Mouse (Mus musculus) limb, embryonic 11.5 days (tissue): Measurements from ENCODE around the gene Katna1. TPM values are rescaled to one million over a fixed set of nuclear protein-coding genes. Genes with fewer than 3 reads are reported as not detected.

Experiments
- ATAC-seq: fragments of 200-750 bp; cut with Nextera tagmentation; 2 replicates; pipeline ENCODE4 v1.8.0; 2017; ENCODE audit warnings: low read depth; ENCODE audit not compliant: insufficient number of reproducible peaks, low FRiP score, low TSS enrichment
- DNase-seq: peaks from one replicate; pipeline ENCODE4 v3.0.0-alpha.2; 2015; ENCODE audit warnings: low spot score
- H3K27ac ChIP-seq: fragments of 300-500 bp; sonication (generic); replicated peaks from 2 replicates; pipeline ENCODE4 v1.5.1; 2014; ENCODE audit warnings: low read depth, mild to moderate bottlenecking, low read length
- H3K27me3 ChIP-seq: fragments of 300-500 bp; sonication (generic); 2 replicates; pipeline ENCODE4 v1.6.1; 2014; ENCODE audit warnings: mild to moderate bottlenecking, low read length, mixed read lengths; ENCODE audit not compliant: control insufficient read depth, insufficient read depth
- H3K36me3 ChIP-seq: fragments of 300-500 bp; sonication (generic); 2 replicates; pipeline ENCODE4 v1.6.1; 2014; ENCODE audit warnings: mild to moderate bottlenecking, low read length, moderate library complexity, mixed read lengths; ENCODE audit not compliant: control insufficient read depth, insufficient read depth
- H3K4me1 ChIP-seq: fragments of 300-500 bp; sonication (generic); 2 replicates; pipeline ENCODE4 v1.6.1; 2014; ENCODE audit warnings: low read length, mixed read lengths; ENCODE audit not compliant: control insufficient read depth, insufficient read depth
- H3K4me2 ChIP-seq: fragments of 300-500 bp; sonication (generic); 2 replicates; pipeline ENCODE4 v1.6.1; 2014; ENCODE audit warnings: low read depth, mild to moderate bottlenecking, moderate library complexity; ENCODE audit not compliant: severe bottlenecking
- H3K4me3 ChIP-seq: fragments of 300-500 bp; sonication (generic); 2 replicates; pipeline ENCODE4 v1.5.1; 2014; ENCODE audit warnings: low read depth, low read length
- H3K9ac ChIP-seq: fragments of 300-500 bp; sonication (generic); 2 replicates; pipeline ENCODE4 v1.6.1; 2014; ENCODE audit warnings: mild to moderate bottlenecking, low read length
- H3K9me3 ChIP-seq: fragments of 300-500 bp; sonication (generic); 2 replicates; pipeline ENCODE4 v1.6.1; 2016; ENCODE audit warnings: low read length; ENCODE audit not compliant: control insufficient read depth
- WGBS: fragments of 180-500 bp; shearing (Covaris S2); extraction: QIAGEN DNeasy Blood & Tissue Kit; methylation state at CpG from one replicate; pipeline ENCODE4 v1.1.7; 2014; 5-methylcytosine and 5-hydroxymethylcytosine counted together
- polyA plus RNA-seq: library from polyadenylated mRNA; unstranded; fragments of >200 nt; fragmentation: Nextera tagmentation; extraction: Ambion mirVana; gene quantifications from 2 replicates; pipeline ENCODE4 v1.2.1, GENCODE M21; 2014

The Katna1 gene
- polyA plus RNA-seq = 81.4 and 88.6 TPM in 2 replicates

DNA sequence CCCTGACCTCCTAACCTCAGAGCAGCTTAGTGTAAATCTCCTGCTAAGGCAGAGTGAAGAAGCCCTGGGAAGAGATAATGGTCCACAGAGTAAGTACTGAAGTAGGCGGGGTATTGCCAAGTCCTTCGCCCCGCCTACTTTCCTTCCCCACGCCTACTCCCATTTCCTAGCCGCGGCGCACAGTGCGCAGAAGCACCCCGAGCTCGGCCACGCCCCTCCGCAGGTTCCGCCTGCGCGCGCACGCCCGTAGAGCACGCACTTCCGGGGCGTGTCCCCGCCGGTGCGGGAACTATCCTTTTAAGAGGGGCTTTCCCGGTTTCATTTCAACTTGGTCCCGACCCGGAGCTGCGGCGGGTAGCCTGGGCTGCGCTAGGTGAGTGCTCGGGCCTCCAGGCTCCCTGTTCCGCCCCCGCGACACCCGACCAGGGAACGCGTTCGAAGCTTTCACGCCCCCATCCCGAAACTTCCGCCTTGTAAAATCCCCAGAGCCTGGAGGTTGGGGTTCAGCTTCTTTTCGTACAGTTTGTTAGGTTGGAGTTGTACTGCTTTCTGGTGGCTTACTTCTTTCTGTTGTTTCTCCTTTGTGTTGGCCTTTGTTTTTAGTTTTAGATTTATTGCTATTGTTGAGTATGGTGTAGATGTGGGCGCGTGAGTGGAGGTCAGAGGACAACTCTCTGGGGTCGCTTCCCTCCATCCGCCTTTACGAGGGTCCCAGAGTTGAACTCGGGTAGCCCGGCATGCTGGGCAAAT lies at the start of gene Katna1:
TSS of gene Katna1 (plus strand) at position 250 of the 750 bp plus-strand sequence.
- DNase-seq = peak; percentile 96
- Histone ChIP-seq H3K4me1 (no peaks in the 10 kb centered on the region), H3K4me3 (peak within 1 kb of the TSS; percentile 69), H3K9ac (peak within 1 kb of the TSS; percentile 72), H3K9me3 (no peaks in the 10 kb centered on the region), H3K27ac (no peak within 1 kb of the TSS), H3K36me3 (no peaks in the 10 kb centered on the region), H3K4me2 (peak within 1 kb of the TSS; percentile 67), H3K27me3 (no peaks in the 10 kb centered on the region)
- peak; percentile 96 for ATAC-seq
- WGBS = under 1% methylated on average over 49 of the region's 49 CpGs

- Histone ChIP-seq H3K4me2 (peak within 1 kb of the TSS; percentile 77), H3K36me3 (peaks cover 13% of the 10 kb centered on the region; the same call in 1 of the 2 replicates), H3K4me3 (peak within 1 kb of the TSS; percentile 90), H3K27me3 (no peaks in the 10 kb centered on the region), H3K4me1 (peaks cover 6% of the 10 kb centered on the region; the same call in 1 of the 2 replicates), H3K9me3 (no peaks in the 10 kb centered on the region), H3K9ac (peak within 1 kb of the TSS; percentile 98), H3K27ac (peak within 1 kb of the TSS; percentile 93)
- DNase-seq (peak; percentile 94), ATAC-seq (peak; percentile 87)
- under 1% methylated on average over 62 of the region's 65 CpGs for WGBS
Measured at GRCm38 (mm10) chr10:7680731-7681301, 45.0 kb upstream of the Katna1 start, which contains the start of the genes Pcmt1 and Lats1. Gene Pcmt1, minus strand, starts transcription at chr10:7681136. Gene Lats1, plus strand, starts transcription at chr10:7681214.

GRCm38 (mm10) chr10:7681343-7682025 lies 44.3 kb upstream of the Katna1 start:
- DNase-seq (peak; percentile 81), ATAC-seq (peak; percentile 79)
- Histone ChIP-seq H3K4me3 (peak overlapping the region; percentile 90), H3K36me3 (peaks cover 13% of the 10 kb centered on the region; the same call in 1 of the 2 replicates), H3K4me2 (peak overlapping the region; percentile 36), H3K9me3 (no peaks in the 10 kb centered on the region), H3K4me1 (peaks cover 6% of the 10 kb centered on the region; the same call in 1 of the 2 replicates), H3K27ac (peak overlapping the region; percentile 93), H3K9ac (peak overlapping the region; percentile 98), H3K27me3 (no peaks in the 10 kb centered on the region)
- WGBS = under 1% methylated on average over 57 of the region's 64 CpGs

DNA sequence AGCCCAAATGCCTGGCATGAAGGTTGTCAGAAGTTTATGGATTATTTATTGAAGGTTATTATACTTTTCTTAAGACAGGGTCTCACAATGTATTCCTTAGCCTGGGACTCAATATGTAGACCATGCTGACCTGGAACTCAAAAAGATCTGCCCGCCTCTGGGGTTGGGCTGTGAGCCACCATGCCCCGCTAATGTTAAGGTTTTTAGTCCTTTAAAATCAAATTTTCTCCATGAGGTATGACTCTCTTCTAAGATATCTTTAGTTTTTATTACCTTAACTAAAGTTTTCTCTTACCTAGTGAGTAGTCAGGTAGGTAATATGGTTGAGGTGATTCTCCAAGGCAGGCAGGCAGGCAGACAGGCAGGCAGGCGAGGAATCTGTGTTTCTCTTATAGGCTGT lies 43.6 kb upstream of the Katna1 start:
- Histone ChIP-seq H3K4me3 (peak overlapping the region; percentile 90), H3K27ac (no peak overlapping the region), H3K9ac (no peak overlapping the region), H3K27me3 (no peaks in the 10 kb centered on the region), H3K9me3 (no peaks in the 10 kb centered on the region), H3K4me2 (peak overlapping the region; percentile 36), H3K36me3 (0 out of 2 replicates have a peak, but pooled peaks cover 13% of the 10 kb centered on the region), H3K4me1 (peaks cover 6% of the 10 kb centered on the region; the same call in 1 of the 2 replicates)
- WGBS = 63% methylated on average over 3 of the region's 3 CpGs
- no peak for ATAC-seq
- DNase-seq = no peak

DNA sequence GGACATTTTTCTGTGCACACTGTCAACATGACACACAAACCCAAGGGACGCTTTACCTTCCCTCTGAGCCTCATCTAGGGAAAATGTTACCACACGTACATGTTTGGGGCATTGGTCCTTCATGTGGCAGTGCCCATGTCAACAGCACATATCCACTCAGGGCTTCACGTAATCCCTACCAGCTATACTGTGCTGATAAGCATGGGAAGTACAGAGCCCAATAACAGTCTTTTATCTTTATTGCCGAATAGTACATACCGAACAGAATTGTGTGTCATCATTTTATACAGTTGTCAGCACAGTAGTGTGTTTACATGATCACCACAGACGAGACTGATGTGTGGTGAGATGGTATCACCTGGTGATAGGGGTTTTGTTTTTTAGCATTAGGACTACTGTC lies 38.9 kb upstream of the Katna1 start:
- Histone ChIP-seq H3K36me3 (peaks cover 6% of the 10 kb centered on the region), H3K27ac (no peak overlapping the region), H3K4me3 (no peak overlapping the region), H3K4me2 (no peak overlapping the region), H3K4me1 (peaks cover 3% of the 10 kb centered on the region; the same call in 1 of the 2 replicates), H3K9me3 (no peaks in the 10 kb centered on the region), H3K27me3 (no peaks in the 10 kb centered on the region), H3K9ac (no peak overlapping the region)
- no peak for DNase-seq
- 92% methylated on average over 6 of the region's 6 CpGs for WGBS
- no peak for ATAC-seq

DNA sequence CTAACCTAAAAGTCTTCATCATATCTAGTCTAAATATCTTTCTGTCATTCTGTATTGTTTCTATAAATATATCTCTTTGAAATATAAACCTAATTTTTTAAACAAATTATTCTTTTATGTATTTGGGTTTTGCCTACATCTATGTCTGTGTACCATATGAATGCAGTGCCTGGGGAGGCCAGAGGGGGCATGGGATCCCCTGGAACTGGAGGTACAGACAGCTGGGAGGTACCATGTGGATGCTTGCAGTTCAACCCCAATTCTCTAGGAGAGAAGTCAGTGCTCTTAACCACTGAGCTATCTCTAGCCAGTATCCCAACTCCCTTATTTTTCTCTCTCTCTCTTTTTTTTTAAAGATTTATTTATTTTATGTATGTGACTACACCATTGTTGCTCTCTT lies 30.5 kb upstream of the Katna1 start:
- Histone ChIP-seq H3K9ac (no peak overlapping the region), H3K4me2 (no peak overlapping the region), H3K27ac (no peak overlapping the region), H3K4me1 (no peaks in the 10 kb centered on the region), H3K9me3 (no peaks in the 10 kb centered on the region), H3K27me3 (no peaks in the 10 kb centered on the region), H3K4me3 (no peak overlapping the region), H3K36me3 (peaks cover 20% of the 10 kb centered on the region)
- no peak for DNase-seq
- ATAC-seq = no peak

DNA sequence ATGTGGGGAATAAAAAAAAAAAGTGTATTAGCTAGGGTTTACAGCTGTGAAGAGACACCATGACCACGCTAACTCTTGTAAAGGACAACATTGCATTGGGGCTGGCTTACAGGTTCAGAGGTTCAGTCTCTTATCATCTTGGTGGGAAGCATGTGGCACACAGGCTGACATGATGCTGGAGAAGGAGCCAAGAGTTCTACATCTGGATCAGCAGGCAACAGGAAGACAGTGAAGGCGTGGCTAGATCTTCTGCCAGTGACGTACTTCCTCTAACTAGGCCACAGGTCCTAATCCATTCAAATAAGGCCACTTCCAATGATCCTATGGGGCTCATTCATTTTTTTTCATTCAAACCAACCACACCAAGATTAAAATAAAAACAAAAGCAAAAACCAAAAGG lies 25.7 kb upstream of the Katna1 start:
- Histone ChIP-seq H3K27ac (no peak overlapping the region), H3K36me3 (peaks cover 19% of the 10 kb centered on the region), H3K9me3 (no peaks in the 10 kb centered on the region), H3K9ac (no peak overlapping the region), H3K4me2 (no peak overlapping the region), H3K4me1 (no peaks in the 10 kb centered on the region), H3K4me3 (no peak overlapping the region), H3K27me3 (no peaks in the 10 kb centered on the region)
- WGBS = 88% methylated on average over 3 of the region's 3 CpGs
- DNase-seq = no peak
- no peak for ATAC-seq

- Histone ChIP-seq H3K4me3 (no peak overlapping the region), H3K27ac (no peak overlapping the region), H3K9me3 (no peaks in the 10 kb centered on the region), H3K4me1 (no peaks in the 10 kb centered on the region), H3K4me2 (no peak overlapping the region), H3K36me3 (peaks cover 22% of the 10 kb centered on the region), H3K27me3 (no peaks in the 10 kb centered on the region), H3K9ac (no peak overlapping the region)
- 94% methylated on average over 6 of the region's 6 CpGs for WGBS
- DNase-seq (no peak), ATAC-seq (no peak)
Measured at GRCm38 (mm10) chr10:7702586-7702985, 23.2 kb upstream of the Katna1 start.
